Comparison of ENCODE assay signal across 8 mouse cellular contexts in the genomic region with DNA sequence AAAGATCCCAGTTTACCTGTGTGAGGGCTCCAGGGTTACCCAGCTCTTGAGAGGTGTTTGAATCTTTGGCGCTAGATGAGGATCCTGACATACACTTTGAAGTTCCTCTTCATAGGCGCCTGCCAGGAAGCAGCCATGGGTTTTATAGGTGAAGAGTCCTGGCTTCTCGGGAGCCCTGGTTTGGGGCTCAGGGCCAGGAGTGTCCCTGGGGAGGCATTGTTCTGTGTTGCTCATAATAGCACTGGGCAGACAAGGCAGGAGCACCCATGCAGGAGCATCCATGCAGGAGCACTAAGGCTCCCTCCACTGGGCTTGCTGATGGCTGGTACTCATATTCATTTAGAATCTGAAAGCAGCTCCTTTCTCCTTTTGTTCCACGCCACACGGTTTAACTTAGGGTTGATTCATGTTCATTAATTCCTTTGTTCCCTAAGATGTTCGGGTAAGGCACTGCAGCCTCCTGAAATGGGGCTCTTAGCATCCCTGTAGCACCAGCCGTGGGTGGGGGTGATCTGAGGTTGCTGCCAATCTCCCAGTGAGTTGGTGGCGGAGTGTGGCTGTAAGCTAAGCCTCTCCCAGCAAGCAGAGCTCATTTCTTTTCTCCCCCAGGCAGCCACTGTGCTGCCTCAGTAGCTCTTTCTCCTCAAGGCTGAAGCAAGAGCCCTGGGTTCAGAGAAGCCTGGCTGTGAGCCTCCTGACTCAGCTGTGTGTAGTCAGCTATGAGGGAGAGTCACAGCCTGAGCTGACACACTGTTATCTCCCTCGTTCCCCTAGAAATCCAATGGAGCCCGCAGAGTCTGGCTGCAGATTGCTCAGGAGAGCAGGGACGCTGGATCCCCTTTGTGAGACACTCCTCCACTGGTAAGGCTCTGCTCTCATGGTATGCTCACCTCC.
DNase-seq lines count a peak whose midpoint lies in the region; ATAC-seq and TF ChIP-seq lines count a peak whose summit lies in the region.

No protein-coding gene starts in this region.

- no peak for TF ChIP-seq POLR2A in cerebellum, adult 2 months (IDR thresholded peaks at IDR 0.05; ENCODE audit: borderline replicate concordance, insufficient read depth, low read length)

- peak; percentile 64 for ATAC-seq in forebrain, embryonic 16.5 days

- DNase-seq in cerebellum, adult 2 months = no peak
- DNase-seq in cerebellum, postnatal 36 days = no peak
- DNase-seq in ES-CJ7 (ENCODE audit: low read depth, low spot score) = peak; percentile 84
- peak; percentile 76 to 82 for DNase-seq in left cerebral cortex, postnatal 14 days (ENCODE audit: low spot score in 2 of 2)
- DNase-seq in thymus, postnatal 4 days = no peak
- DNase-seq in urinary bladder, postnatal 25 days (ENCODE audit: low spot score) = no peak
- DNase-seq in cerebellum, adult 11 months = no peak

- H3K4me2 ChIP-seq in forebrain, embryonic 16.5 days (ENCODE audit: low read length) = no peak overlapping the region

- WGBS in cerebellum, adult 2 months = 54% methylated on average over 11 of the region's 11 CpGs
- 26% methylated on average over 11 of the region's 11 CpGs for WGBS in forebrain, embryonic 16.5 days

- peaks cover 25% of the 10 kb centered on the region for H3K4me1 ChIP-seq in cerebellum, adult 2 months (ENCODE audit: control insufficient read depth, insufficient read depth, low read length)
- peaks cover 16% of the 10 kb centered on the region for H3K4me1 ChIP-seq in forebrain, embryonic 16.5 days (replicated peaks; ENCODE audit: control insufficient read depth, insufficient read depth, low read length)

- H3K9ac ChIP-seq in forebrain, embryonic 16.5 days (replicated peaks; ENCODE audit: low read depth, low read length) = no peak overlapping the region

- intact Hi-C loops in left cerebral cortex, postnatal 14 days (cut with DNase I) = loop anchor here (10.0 kb wide), 1 partner anchor 71 kb away; no protein-coding TSS in a partner anchor

- H3K36me3 ChIP-seq in forebrain, embryonic 16.5 days (ENCODE audit: control insufficient read depth, insufficient read depth) = no peaks in the 10 kb centered on the region

- no peaks in the 10 kb centered on the region for H3K9me3 ChIP-seq in forebrain, embryonic 16.5 days (ENCODE audit: control insufficient read depth, low read length)

- 0 out of 2 replicates have a peak overlapping the region, but pooled peaks have one; percentile 12 for H3K27ac ChIP-seq in cerebellum, adult 2 months (ENCODE audit: insufficient read depth, low read length)
- peak overlapping the region; percentile 39 for H3K27ac ChIP-seq in forebrain, embryonic 16.5 days (ENCODE audit: low read length)

- H3K4me3 ChIP-seq in cerebellum, adult 2 months (replicated peaks; ENCODE audit: insufficient read depth, low read depth, low read length) = no peak overlapping the region
- H3K4me3 ChIP-seq in forebrain, embryonic 16.5 days (replicated peaks; ENCODE audit: low read length) = no peak overlapping the region

- no peak for TF ChIP-seq CTCF in cerebellum, adult 2 months (IDR thresholded peaks at IDR 0.05; ENCODE audit: borderline replicate concordance, insufficient read depth, low read depth, low read length)

- H3K27me3 ChIP-seq in cerebellum, adult 2 months (ENCODE audit: control insufficient read depth, insufficient read depth, low read length) = no peaks in the 10 kb centered on the region
- no peaks in the 10 kb centered on the region for H3K27me3 ChIP-seq in forebrain, embryonic 16.5 days (replicated peaks; ENCODE audit: control insufficient read depth, insufficient read depth, low read length)

Comparison
In these comparisons a context has a peak if more than half of its experiments do, and no peak if none do; other contexts are left out.
1. DNase-seq: peak in ES-CJ7 (single experiment) and left cerebral cortex, postnatal 14 days (2 of 2); none in cerebellum, adult 2 months (0 of 2), cerebellum, postnatal 36 days (0 of 2), thymus, postnatal 4 days (single experiment), urinary bladder, postnatal 25 days (single experiment) and cerebellum, adult 11 months (single experiment).